Mouse (Mus musculus): Measurements from ENCODE around the gene Gbx1.

DNA sequence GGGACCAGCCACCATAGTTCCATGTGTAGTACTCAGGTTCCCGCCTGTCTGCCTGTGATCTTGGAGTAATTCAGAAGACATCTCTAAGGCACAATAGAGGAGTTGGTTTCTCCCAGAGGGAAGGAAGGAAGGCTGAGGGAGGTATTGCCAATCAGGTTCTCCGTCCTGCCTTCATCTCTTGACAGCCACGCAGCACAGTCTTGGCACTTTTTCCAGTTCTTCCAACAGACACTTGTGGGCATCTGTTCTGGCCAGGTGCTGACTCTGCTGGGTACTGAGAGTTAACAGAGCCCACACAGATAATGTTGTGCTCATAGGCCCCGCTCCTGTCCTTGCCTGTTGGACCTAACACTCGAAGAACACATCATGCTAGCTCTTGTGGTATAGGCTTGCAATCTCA is 40.3 kb downstream of the Gbx1 start:
- TF ChIP-seq CTCF (IDR thresholded peaks at IDR 0.05; ENCODE audit: low read depth), result no peak
- no peak for TF ChIP-seq EP300 (optimal IDR thresholded peaks at IDR 0.05)

Data from stomach, postnatal 0 days (tissue).